Comparison of ENCODE assay signal across 8 mouse cellular contexts in the genomic region with DNA sequence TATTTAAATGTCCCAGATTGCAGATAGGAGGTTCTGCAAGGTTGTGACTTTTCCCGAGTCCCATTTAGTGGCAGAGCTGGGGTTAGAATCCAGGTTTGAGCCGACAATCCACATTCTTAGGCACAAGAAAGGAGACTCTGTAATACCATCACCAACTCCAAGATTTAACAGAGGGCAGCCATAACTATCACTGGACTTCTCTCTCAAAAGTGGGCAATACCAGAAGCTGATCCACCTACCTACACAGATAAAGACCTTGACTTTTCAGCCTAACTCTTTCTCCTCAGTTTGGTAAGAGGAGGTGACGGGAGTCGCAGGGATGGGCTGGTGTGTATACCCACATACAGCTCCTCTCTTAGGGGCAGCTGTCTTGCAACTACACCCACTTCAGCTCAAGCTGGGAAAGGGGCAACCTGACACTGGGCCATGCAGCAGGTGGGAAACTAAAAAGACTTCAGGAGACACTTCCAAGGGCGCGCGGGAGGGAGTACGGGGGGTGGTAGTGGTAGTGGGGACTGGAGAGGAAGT. TPM values are rescaled to one million over a fixed set of nuclear protein-coding genes. Genes with fewer than 3 reads are reported as not detected.
DNase-seq lines count a peak whose midpoint lies in the region; ATAC-seq and TF ChIP-seq lines count a peak whose summit lies in the region.

No protein-coding gene starts in this region.

- no peaks in the 10 kb centered on the region for H3K9me3 ChIP-seq in erythroblast, embryonic 14.5 days (ENCODE audit: control insufficient read depth, low read length)
- H3K9me3 ChIP-seq in liver, embryonic 12.5 days (replicated peaks): no peaks in the 10 kb centered on the region

- no peak for TF ChIP-seq CTCF in testis, adult 2 months (IDR thresholded peaks at IDR 0.05; ENCODE audit: control insufficient read depth, insufficient read depth, insufficient replicate concordance, low read depth, low read length)

- H3K4me1 ChIP-seq in erythroblast, embryonic 14.5 days (ENCODE audit: control insufficient read depth): peaks cover 81% of the 10 kb centered on the region
- H3K4me1 ChIP-seq in testis, adult 2 months (ENCODE audit: control insufficient read depth, insufficient read depth, low read length): peaks cover 66% of the 10 kb centered on the region
- peaks cover 97% of the 10 kb centered on the region for H3K4me1 ChIP-seq in liver, embryonic 12.5 days

- no peak for TF ChIP-seq POLR2A in testis, adult 2 months (IDR thresholded peaks at IDR 0.05; ENCODE audit: control insufficient read depth, low read depth, low read length)

- intact Hi-C loops in gastrocnemius, postnatal 14 days (cut with DNase I; ENCODE audit: low total_unique reads): no loop called here

- H3K9ac ChIP-seq in liver, embryonic 12.5 days: peak overlapping the region; percentile 47; the same call in 1 of the 2 replicates

- H3K27ac ChIP-seq in testis, adult 2 months (ENCODE audit: control insufficient read depth, insufficient read depth, low read depth, low read length): peak overlapping the region; percentile 95
- H3K27ac ChIP-seq in liver, embryonic 12.5 days: peak overlapping the region; percentile 79

- 21% methylated on average over 8 of the region's 8 CpGs for WGBS in liver, embryonic 12.5 days (ENCODE audit: insufficient replicate concordance)

- H3K36me3 ChIP-seq in erythroblast, embryonic 14.5 days (ENCODE audit: control insufficient read depth): no peaks in the 10 kb centered on the region; the same call in 1 of the 2 replicates
- H3K36me3 ChIP-seq in testis, adult 2 months (ENCODE audit: control insufficient read depth, insufficient read depth, low read length): no peaks in the 10 kb centered on the region
- H3K36me3 ChIP-seq in liver, embryonic 12.5 days: no peaks in the 10 kb centered on the region

- H3K4me3 ChIP-seq in erythroblast, embryonic 14.5 days (replicated peaks): peak overlapping the region; percentile 7
- H3K4me3 ChIP-seq in testis, adult 2 months (ENCODE audit: control insufficient read depth, low read depth, low read length): peak overlapping the region; percentile 88
- peak overlapping the region; percentile 60; the same call in 1 of the 2 replicates for H3K4me3 ChIP-seq in liver, embryonic 12.5 days

- H3K4me2 ChIP-seq in liver, embryonic 12.5 days: peak overlapping the region; percentile 100

- peaks cover 62% of the 10 kb centered on the region for H3K27me3 ChIP-seq in erythroblast, embryonic 14.5 days (ENCODE audit: control insufficient read depth)
- H3K27me3 ChIP-seq in testis, adult 2 months (ENCODE audit: control insufficient read depth, insufficient read depth, low read length): no peaks in the 10 kb centered on the region
- H3K27me3 ChIP-seq in liver, embryonic 12.5 days (replicated peaks): peaks cover 33% of the 10 kb centered on the region

- no peak for ATAC-seq in erythroblast, adult 5-6 weeks (replicated peaks; ENCODE audit: low FRiP score, poor library complexity, severe bottlenecking)
- no peak for ATAC-seq in liver, embryonic 12.5 days

- DNase-seq in testis, postnatal 10 days (ENCODE audit: low spot score): no peak
- no peak for DNase-seq in urinary bladder, postnatal 10 days (ENCODE audit: low spot score)
- no peak for DNase-seq in gastrocnemius, adult 18-20 months (ENCODE audit: low spot score)
- DNase-seq in gastrocnemius, postnatal 14 days: no peak

RNA-seq across cellular contexts. Expression of a gene that starts 3.5 kb away (rescaled TPM):
- polyA plus RNA-seq in erythroblast, embryonic 14.5 days (2012): 0.51 and 0.65 TPM in 2 replicates
- total RNA-seq in erythroblast, adult 5-6 weeks (2015; ENCODE audit: low replicate concordance): 5.8 and 8.2 TPM in 2 replicates
- total RNA-seq in erythroblast, adult 5-6 weeks (2017; ENCODE audit: low replicate concordance): 0.84 and 1.5 TPM in 2 replicates
- 8.0 and 8.6 TPM in 2 replicates for polyA plus RNA-seq in testis, adult 2 months (2012; rRNA removed)
- 7.1 and 7.5 TPM in 2 replicates for polyA plus RNA-seq in liver, embryonic 12.5 days (2016; fragmentation: Nextera tagmentation; extraction: Ambion mirVana)
- 10 to 100 TPM; 19.6 to 22.0 TPM for total RNA-seq in gastrocnemius, adult 18-20 months (2021)
- 10 to 100 TPM; 30.3 to 31.4 TPM for total RNA-seq in gastrocnemius, postnatal 14 days (2021)

RNA-seq across cellular contexts. Expression of a gene that starts 19.0 kb away (rescaled TPM):
- 0.08 TPM in 1 of 2 replicates, not detected in the other for polyA plus RNA-seq in erythroblast, embryonic 14.5 days (2012)
- not detected in 2 replicates for total RNA-seq in erythroblast, adult 5-6 weeks (2015; ENCODE audit: low replicate concordance)
- total RNA-seq in erythroblast, adult 5-6 weeks (2017; ENCODE audit: low replicate concordance): not detected in 2 replicates
- 2.0 and 2.4 TPM in 2 replicates for polyA plus RNA-seq in testis, adult 2 months (2012; rRNA removed)
- 14.4 and 15.4 TPM in 2 replicates for polyA plus RNA-seq in liver, embryonic 12.5 days (2016; fragmentation: Nextera tagmentation; extraction: Ambion mirVana)
- total RNA-seq in gastrocnemius, adult 18-20 months (2021): 1 to 10 TPM; 2.6 to 4.1 TPM
- total RNA-seq in gastrocnemius, postnatal 14 days (2021): 10 to 100 TPM; 12.8 to 15.2 TPM

RNA-seq across cellular contexts. Expression of a gene that starts 21.6 kb away (rescaled TPM):
- polyA plus RNA-seq in erythroblast, embryonic 14.5 days (2012): 0.12 and 0.40 TPM in 2 replicates
- 12.5 and 16.1 TPM in 2 replicates for total RNA-seq in erythroblast, adult 5-6 weeks (2015; ENCODE audit: low replicate concordance)
- total RNA-seq in erythroblast, adult 5-6 weeks (2017; ENCODE audit: low replicate concordance): 23.5 and 31.4 TPM in 2 replicates
- 35.3 and 42.5 TPM in 2 replicates for polyA plus RNA-seq in testis, adult 2 months (2012; rRNA removed)
- 15.1 and 15.7 TPM in 2 replicates for polyA plus RNA-seq in liver, embryonic 12.5 days (2016; fragmentation: Nextera tagmentation; extraction: Ambion mirVana)
- total RNA-seq in gastrocnemius, adult 18-20 months (2021): 10 to 100 TPM; 29.3 to 33.0 TPM
- 10 to 100 TPM; 19.0 to 20.7 TPM for total RNA-seq in gastrocnemius, postnatal 14 days (2021)

RNA-seq across cellular contexts. Expression of a gene that starts 21.7 kb away (rescaled TPM):
- polyA plus RNA-seq in erythroblast, embryonic 14.5 days (2012): 17.5 and 24.2 TPM in 2 replicates
- 25.6 and 30.3 TPM in 2 replicates for total RNA-seq in erythroblast, adult 5-6 weeks (2015; ENCODE audit: low replicate concordance)
- total RNA-seq in erythroblast, adult 5-6 weeks (2017; ENCODE audit: low replicate concordance): 18.5 and 25.2 TPM in 2 replicates
- polyA plus RNA-seq in testis, adult 2 months (2012; rRNA removed): 325 and 343 TPM in 2 replicates
- polyA plus RNA-seq in liver, embryonic 12.5 days (2016; fragmentation: Nextera tagmentation; extraction: Ambion mirVana): 111 and 119 TPM in 2 replicates
- 10 to 100 TPM; 70.5 to 72.1 TPM for total RNA-seq in gastrocnemius, adult 18-20 months (2021)
- total RNA-seq in gastrocnemius, postnatal 14 days (2021): 10 to 100 TPM; 79.5 to 87.9 TPM

RNA-seq across cellular contexts. Expression of a gene that starts 47.8 kb away (rescaled TPM):
- 1.1 and 1.8 TPM in 2 replicates for polyA plus RNA-seq in erythroblast, embryonic 14.5 days (2012)
- total RNA-seq in erythroblast, adult 5-6 weeks (2015; ENCODE audit: low replicate concordance): 7.9 and 9.8 TPM in 2 replicates
- 16.8 and 18.5 TPM in 2 replicates for total RNA-seq in erythroblast, adult 5-6 weeks (2017; ENCODE audit: low replicate concordance)
- 49.4 and 52.5 TPM in 2 replicates for polyA plus RNA-seq in testis, adult 2 months (2012; rRNA removed)
- polyA plus RNA-seq in liver, embryonic 12.5 days (2016; fragmentation: Nextera tagmentation; extraction: Ambion mirVana): 4.7 and 6.4 TPM in 2 replicates
- total RNA-seq in gastrocnemius, adult 18-20 months (2021): 1 to 10 TPM; 5.7 to 7.9 TPM
- total RNA-seq in gastrocnemius, postnatal 14 days (2021): 10 to 100 TPM; 25.5 to 28.7 TPM

Comparison
In these comparisons a context has a peak if more than half of its experiments do, and no peak if none do; other contexts are left out.
1. H3K4me3 ChIP-seq: peak in every context shown above with its lines; median percentile 88 in testis, adult 2 months; 60 in liver, embryonic 12.5 days; 7 in erythroblast, embryonic 14.5 days.